Mouse (Mus musculus) embryonic facial prominence, embryonic 10.5 days (tissue): ENCODE results near the gene Rhbdl3. TPM values are rescaled to one million over a fixed set of nuclear protein-coding genes. Genes with fewer than 3 reads are reported as not detected.

Experiments used
- DNase-seq: peaks from one replicate; pipeline ENCODE4 v3.0.0-alpha.2; 2017; ENCODE audit warnings: low spot score
- H3K27ac ChIP-seq: fragments of 300-500 bp; sonication (generic); replicated peaks from 2 replicates; pipeline ENCODE4 v1.5.1; 2016; ENCODE audit warnings: mild to moderate bottlenecking
- H3K27me3 ChIP-seq: fragments of 300-500 bp; sonication (generic); replicated peaks from 2 replicates; pipeline ENCODE4 v1.6.1; 2016; ENCODE audit warnings: low read depth, mild to moderate bottlenecking; ENCODE audit not compliant: poor library complexity, severe bottlenecking
- H3K36me3 ChIP-seq: fragments of 300-500 bp; sonication (generic); replicated peaks from 2 replicates; pipeline ENCODE4 v1.6.1; 2016; ENCODE audit warnings: mild to moderate bottlenecking, moderate library complexity
- H3K4me1 ChIP-seq: fragments of 300-500 bp; sonication (generic); 2 replicates; pipeline ENCODE4 v1.6.1; 2016
- H3K4me3 ChIP-seq: fragments of 300-500 bp; sonication (generic); 2 replicates; pipeline ENCODE4 v1.5.1; 2016; ENCODE audit warnings: mild to moderate bottlenecking, moderate library complexity
- H3K9me3 ChIP-seq: fragments of 300-500 bp; sonication (generic); 2 replicates; pipeline ENCODE4 v1.6.1; 2016; ENCODE audit warnings: mild to moderate bottlenecking
- WGBS: fragments of 180-500 bp; shearing (Covaris S2); methylation state at CpG from one replicate; pipeline ENCODE4 v1.1.7; 2016; 5-methylcytosine and 5-hydroxymethylcytosine counted together
- polyA plus RNA-seq: library from polyadenylated mRNA; unstranded; fragments of >200 nt; fragmentation: Nextera tagmentation; extraction: Ambion mirVana; gene quantifications from 2 replicates; pipeline ENCODE4 v1.2.1, GENCODE M21; 2016

Rhbdl3 gene
- polyA plus RNA-seq, 1 experiment from 2014 or later: 2.1 TPM

- no peak overlapping the region for H3K27ac ChIP-seq
- H3K36me3 ChIP-seq: no peaks in the 10 kb centered on the region
- no peak for DNase-seq
- WGBS: 24% methylated on average over 14 of the region's 14 CpGs
- H3K9me3 ChIP-seq: peaks cover 4% of the 10 kb centered on the region; the same call in 1 of the 2 replicates
- peaks cover 32% of the 10 kb centered on the region for H3K4me1 ChIP-seq
- peaks cover 73% of the 10 kb centered on the region for H3K27me3 ChIP-seq
- no peak overlapping the region for H3K4me3 ChIP-seq
Measured at GRCm38 (mm10) chr11:80295785-80296184, 4.9 kb upstream of the Rhbdl3 start.

- H3K4me3 ChIP-seq: peak overlapping the region; percentile 83
- peaks cover 3% of the 10 kb centered on the region; the same call in 1 of the 2 replicates for H3K9me3 ChIP-seq
- no peaks in the 10 kb centered on the region for H3K36me3 ChIP-seq
- H3K27me3 ChIP-seq: peaks cover 92% of the 10 kb centered on the region
- H3K4me1 ChIP-seq: peaks cover 47% of the 10 kb centered on the region
- 6% methylated on average over 12 of the region's 12 CpGs for WGBS
- DNase-seq: no peak
- no peak overlapping the region for H3K27ac ChIP-seq
Measured at GRCm38 (mm10) chr11:80299513-80300235, 1.0 kb upstream of the Rhbdl3 start.

GRCm38 (mm10) chr11:80301316-80302045 is 769 bp downstream of the Rhbdl3 start:
- Histone ChIP-seq H3K27me3 (peaks cover 74% of the 10 kb centered on the region), H3K27ac (peak overlapping the region; percentile 75), H3K9me3 (peaks cover 3% of the 10 kb centered on the region; the same call in 1 of the 2 replicates), H3K36me3 (no peaks in the 10 kb centered on the region), H3K4me1 (peaks cover 40% of the 10 kb centered on the region), H3K4me3 (peak overlapping the region; percentile 83)
- under 1% methylated on average over 53 of the region's 53 CpGs for WGBS
- DNase-seq: peak; percentile 78

- H3K36me3 ChIP-seq: no peaks in the 10 kb centered on the region
- no peak overlapping the region for H3K27ac ChIP-seq
- no peak for DNase-seq
- peaks cover 3% of the 10 kb centered on the region; the same call in 1 of the 2 replicates for H3K9me3 ChIP-seq
- peaks cover 69% of the 10 kb centered on the region for H3K27me3 ChIP-seq
- peak overlapping the region; percentile 83 for H3K4me3 ChIP-seq
- H3K4me1 ChIP-seq: peaks cover 40% of the 10 kb centered on the region
- 1% methylated on average over 9 of the region's 9 CpGs for WGBS
Measured at GRCm38 (mm10) chr11:80302046-80302390, 1.3 kb downstream of the Rhbdl3 start.

GRCm38 (mm10) chr11:80302536-80302935 is 1.8 kb downstream of the Rhbdl3 start:
- peaks cover 3% of the 10 kb centered on the region; the same call in 1 of the 2 replicates for H3K9me3 ChIP-seq
- no peak overlapping the region for H3K27ac ChIP-seq
- H3K27me3 ChIP-seq: peaks cover 64% of the 10 kb centered on the region
- 3% methylated on average over 11 of the region's 11 CpGs for WGBS
- H3K36me3 ChIP-seq: no peaks in the 10 kb centered on the region
- H3K4me1 ChIP-seq: peaks cover 40% of the 10 kb centered on the region
- H3K4me3 ChIP-seq: peak overlapping the region; percentile 83
- peak; percentile 68 for DNase-seq

- H3K27ac ChIP-seq: no peak overlapping the region
- 84% methylated on average over 3 of the region's 3 CpGs for WGBS
- H3K27me3 ChIP-seq: peaks cover 53% of the 10 kb centered on the region
- H3K4me1 ChIP-seq: peaks cover 43% of the 10 kb centered on the region
- peaks cover 3% of the 10 kb centered on the region; the same call in 1 of the 2 replicates for H3K9me3 ChIP-seq
- no peak overlapping the region for H3K4me3 ChIP-seq
- no peak for DNase-seq
- H3K36me3 ChIP-seq: no peaks in the 10 kb centered on the region
Measured at GRCm38 (mm10) chr11:80303746-80304145, 3.0 kb downstream of the Rhbdl3 start.

- H3K36me3 ChIP-seq: no peaks in the 10 kb centered on the region
- H3K27me3 ChIP-seq: peaks cover 42% of the 10 kb centered on the region
- no peak overlapping the region for H3K4me3 ChIP-seq
- H3K4me1 ChIP-seq: peaks cover 35% of the 10 kb centered on the region
- no peak for DNase-seq
- WGBS: 91% methylated on average over 10 of the region's 10 CpGs
- H3K9me3 ChIP-seq: peaks cover 3% of the 10 kb centered on the region; the same call in 1 of the 2 replicates
- H3K27ac ChIP-seq: no peak overlapping the region
Measured at GRCm38 (mm10) chr11:80304846-80305245, 4.1 kb downstream of the Rhbdl3 start.

GRCm38 (mm10) chr11:80308537-80308936 is 7.8 kb downstream of the Rhbdl3 start:
- Histone ChIP-seq H3K9me3 (peaks cover 3% of the 10 kb centered on the region; the same call in 1 of the 2 replicates), H3K4me3 (no peak overlapping the region), H3K36me3 (no peaks in the 10 kb centered on the region), H3K27me3 (peaks cover 21% of the 10 kb centered on the region), H3K27ac (no peak overlapping the region), H3K4me1 (peaks cover 25% of the 10 kb centered on the region)
- DNase-seq: no peak
- WGBS: 65% methylated on average over 6 of the region's 6 CpGs

- Histone ChIP-seq H3K9me3 (no peaks in the 10 kb centered on the region), H3K27ac (no peak overlapping the region), H3K36me3 (no peaks in the 10 kb centered on the region), H3K4me1 (peaks cover 44% of the 10 kb centered on the region), H3K27me3 (peaks cover 15% of the 10 kb centered on the region; the same call in 1 of the 2 replicates), H3K4me3 (no peak overlapping the region)
- no peak for DNase-seq
- WGBS: 73% methylated on average over 4 of the region's 4 CpGs
Measured at GRCm38 (mm10) chr11:80311271-80311670, 10.6 kb downstream of the Rhbdl3 start.

- no peaks in the 10 kb centered on the region for H3K36me3 ChIP-seq
- peaks cover 15% of the 10 kb centered on the region; the same call in 1 of the 2 replicates for H3K27me3 ChIP-seq
- no peaks in the 10 kb centered on the region for H3K9me3 ChIP-seq
- WGBS: 51% methylated on average over 2 of the region's 2 CpGs
- DNase-seq: no peak
- H3K4me1 ChIP-seq: peaks cover 48% of the 10 kb centered on the region
- no peak overlapping the region for H3K4me3 ChIP-seq
- no peak overlapping the region for H3K27ac ChIP-seq
Measured at GRCm38 (mm10) chr11:80312049-80312448, 11.3 kb downstream of the Rhbdl3 start.

GRCm38 (mm10) chr11:80312565-80312964 is 11.9 kb downstream of the Rhbdl3 start:
- H3K36me3 ChIP-seq: no peaks in the 10 kb centered on the region
- peaks cover 15% of the 10 kb centered on the region; the same call in 1 of the 2 replicates for H3K27me3 ChIP-seq
- H3K9me3 ChIP-seq: no peaks in the 10 kb centered on the region
- H3K27ac ChIP-seq: peak overlapping the region; percentile 19; the same call in 1 of the 2 replicates
- WGBS: 3% methylated on average over 6 of the region's 6 CpGs
- no peak overlapping the region for H3K4me3 ChIP-seq
- H3K4me1 ChIP-seq: peaks cover 48% of the 10 kb centered on the region
- DNase-seq: peak; percentile 58

- Histone ChIP-seq H3K36me3 (no peaks in the 10 kb centered on the region), H3K27me3 (peaks cover 15% of the 10 kb centered on the region; the same call in 1 of the 2 replicates), H3K4me3 (no peak overlapping the region), H3K27ac (no peak overlapping the region), H3K4me1 (peaks cover 47% of the 10 kb centered on the region), H3K9me3 (no peaks in the 10 kb centered on the region)
- 82% methylated on average over 1 of the region's 1 CpGs for WGBS
- no peak for DNase-seq
Measured at GRCm38 (mm10) chr11:80313462-80313861, 12.8 kb downstream of the Rhbdl3 start.
